Comparison of ENCODE assay signal across 8 mouse cellular contexts in the genomic region with DNA sequence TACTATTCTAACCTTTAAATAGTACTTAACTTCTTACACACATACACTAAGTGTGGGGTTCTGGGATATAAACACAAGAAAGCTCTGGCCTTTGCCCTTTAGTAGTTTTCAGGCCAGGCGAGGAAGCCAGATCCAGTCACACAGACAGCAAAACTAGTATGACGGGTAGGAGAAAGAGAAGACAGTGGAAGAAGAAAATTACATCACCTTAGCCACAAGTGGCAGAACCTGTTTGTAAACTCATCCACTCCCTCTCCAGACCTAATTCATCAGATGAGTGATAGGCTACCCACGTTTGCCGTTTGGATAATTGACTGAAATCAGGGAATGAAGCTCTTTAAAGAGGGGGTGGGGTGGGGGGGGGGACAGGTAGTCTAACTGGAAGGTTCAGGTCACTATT. TPM values are rescaled to one million over a fixed set of nuclear protein-coding genes. Genes with fewer than 3 reads are reported as not detected.
A peak's percentile ranks its signal among the peaks of the same experiment; 100 is the strongest.
DNase-seq lines count a peak whose midpoint lies in the region; ATAC-seq and TF ChIP-seq lines count a peak whose summit lies in the region.

No protein-coding gene starts in this region.

- H3K9ac ChIP-seq in kidney, postnatal 0 days (ENCODE audit: low read depth, low read length) = no peak overlapping the region; the same call in 1 of the 2 replicates
- peak overlapping the region; percentile 94 for H3K9ac ChIP-seq in embryonic facial prominence, embryonic 14.5 days (ENCODE audit: low read depth, low read length)
- H3K9ac ChIP-seq in intestine, embryonic 16.5 days (ENCODE audit: low read depth, low read length) = no peak overlapping the region

- no peaks in the 10 kb centered on the region for H3K36me3 ChIP-seq in kidney, postnatal 0 days (ENCODE audit: insufficient read depth, low read length)
- H3K36me3 ChIP-seq in embryonic facial prominence, embryonic 14.5 days (ENCODE audit: control insufficient read depth, insufficient read depth, low read length) = 0 out of 2 replicates have a peak, but pooled peaks cover 9% of the 10 kb centered on the region
- H3K36me3 ChIP-seq in intestine, embryonic 16.5 days (ENCODE audit: control insufficient read depth, insufficient read depth, low read length) = no peaks in the 10 kb centered on the region

- WGBS in kidney, postnatal 0 days = 13% methylated on average over 4 of the region's 4 CpGs
- 28% methylated on average over 4 of the region's 4 CpGs for WGBS in embryonic facial prominence, embryonic 14.5 days
- 17% methylated on average over 4 of the region's 4 CpGs for WGBS in intestine, embryonic 16.5 days

- H3K4me1 ChIP-seq in kidney, postnatal 0 days (replicated peaks; ENCODE audit: insufficient read depth, low read length) = peaks cover 9% of the 10 kb centered on the region; the same call in 1 of the 2 replicates
- H3K4me1 ChIP-seq in embryonic facial prominence, embryonic 14.5 days (ENCODE audit: control insufficient read depth, insufficient read depth, low read length) = peaks cover 12% of the 10 kb centered on the region
- peaks cover 6% of the 10 kb centered on the region for H3K4me1 ChIP-seq in intestine, embryonic 16.5 days (ENCODE audit: control insufficient read depth, insufficient read depth, low read length)

- TF ChIP-seq CTCF in kidney, postnatal 0 days (IDR thresholded peaks at IDR 0.05; ENCODE audit: low read depth) = no peak

- peak overlapping the region; percentile 96 for H3K4me3 ChIP-seq in kidney, postnatal 0 days (replicated peaks; ENCODE audit: low read depth, low read length)
- H3K4me3 ChIP-seq in embryonic facial prominence, embryonic 14.5 days (ENCODE audit: low read depth, low read length) = peak overlapping the region; percentile 91
- H3K4me3 ChIP-seq in intestine, embryonic 16.5 days (ENCODE audit: low read length) = peak overlapping the region; percentile 89

- no peak for ATAC-seq in kidney, postnatal 0 days (replicated peaks; ENCODE audit: low FRiP score, low read depth)
- ATAC-seq in embryonic facial prominence, embryonic 14.5 days (ENCODE audit: low read depth) = no peak
- peak; percentile 17 for ATAC-seq in intestine, embryonic 16.5 days

- no peaks in the 10 kb centered on the region for H3K9me3 ChIP-seq in kidney, postnatal 0 days (replicated peaks; ENCODE audit: low read length)
- no peaks in the 10 kb centered on the region for H3K9me3 ChIP-seq in embryonic facial prominence, embryonic 14.5 days (ENCODE audit: control insufficient read depth, low read length)
- no peaks in the 10 kb centered on the region for H3K9me3 ChIP-seq in intestine, embryonic 16.5 days (ENCODE audit: control insufficient read depth, low read length)

- H3K4me2 ChIP-seq in kidney, postnatal 0 days (ENCODE audit: low read length) = peak overlapping the region; percentile 77
- peak overlapping the region; percentile 81 for H3K4me2 ChIP-seq in embryonic facial prominence, embryonic 14.5 days (ENCODE audit: low read depth, low read length)
- H3K4me2 ChIP-seq in intestine, embryonic 16.5 days (ENCODE audit: low read depth, low read length) = peak overlapping the region; percentile 62

- no peaks in the 10 kb centered on the region for H3K27me3 ChIP-seq in kidney, postnatal 0 days (ENCODE audit: insufficient read depth, low read length)
- no peaks in the 10 kb centered on the region for H3K27me3 ChIP-seq in embryonic facial prominence, embryonic 14.5 days (replicated peaks; ENCODE audit: control insufficient read depth, insufficient read depth, low read length)
- no peaks in the 10 kb centered on the region for H3K27me3 ChIP-seq in intestine, embryonic 16.5 days (replicated peaks; ENCODE audit: control insufficient read depth, insufficient read depth, low read length)

- no peak overlapping the region for H3K27ac ChIP-seq in kidney, postnatal 0 days
- 0 out of 2 replicates have a peak overlapping the region, but pooled peaks have one; percentile 28 for H3K27ac ChIP-seq in embryonic facial prominence, embryonic 14.5 days (replicated peaks; ENCODE audit: low read depth, low read length)
- H3K27ac ChIP-seq in intestine, embryonic 16.5 days (ENCODE audit: low read length) = no peak overlapping the region

- no peak for DNase-seq in kidney, postnatal 0 days (ENCODE audit: low spot score)
- no peak for DNase-seq in kidney, postnatal 10 days
- DNase-seq in embryonic facial prominence, embryonic 14.5 days (ENCODE audit: low spot score) = peak; percentile 30
- peak; percentile 17 for DNase-seq in naive thymus-derived CD4-positive, alpha-beta T cell, adult 2 months (ENCODE audit: low read depth)
- DNase-seq in adrenal gland, adult 18-20 months (ENCODE audit: low spot score in 2 of 2) = no peak
- DNase-seq in ovary, adult 18-20 months (ENCODE audit: low spot score) = no peak
- no peak for DNase-seq in adrenal gland, adult 2 months

RNA-seq across cellular contexts. Expression of a gene that starts 0.5 kb away (rescaled TPM):
- polyA plus RNA-seq in kidney, postnatal 0 days (2015; fragmentation: Nextera tagmentation; extraction: Ambion mirVana) = 34.2 and 35.3 TPM in 2 replicates
- 62.2 and 69.6 TPM in 2 replicates for polyA plus RNA-seq in embryonic facial prominence, embryonic 14.5 days (2014; fragmentation: Nextera tagmentation; extraction: Ambion mirVana)
- polyA plus RNA-seq in intestine, embryonic 16.5 days (2015; fragmentation: Nextera tagmentation; extraction: Ambion mirVana) = 30.5 and 31.7 TPM in 2 replicates
- 10 to 100 TPM; 71.0 to 86.3 TPM for total RNA-seq in adrenal gland, adult 18-20 months (2021)
- total RNA-seq in adrenal gland, adult 2 months (2021) = 10 to 100 TPM; 46.1 to 73.6 TPM
- polyA plus RNA-seq in adrenal gland, adult 2 months (2012; rRNA removed) = 30.0 and 33.5 TPM in 2 replicates

RNA-seq across cellular contexts. Expression of a gene that starts 1.7 kb away (rescaled TPM):
- polyA plus RNA-seq in kidney, postnatal 0 days (2015; fragmentation: Nextera tagmentation; extraction: Ambion mirVana) = 17.1 and 17.9 TPM in 2 replicates
- 27.2 and 29.4 TPM in 2 replicates for polyA plus RNA-seq in embryonic facial prominence, embryonic 14.5 days (2014; fragmentation: Nextera tagmentation; extraction: Ambion mirVana)
- 18.0 and 20.2 TPM in 2 replicates for polyA plus RNA-seq in intestine, embryonic 16.5 days (2015; fragmentation: Nextera tagmentation; extraction: Ambion mirVana)
- 10 to 100 TPM; 16.3 to 16.9 TPM for total RNA-seq in adrenal gland, adult 18-20 months (2021)
- 10 to 100 TPM; 15.7 to 16.5 TPM for total RNA-seq in adrenal gland, adult 2 months (2021)
- polyA plus RNA-seq in adrenal gland, adult 2 months (2012; rRNA removed) = 4.1 and 5.1 TPM in 2 replicates

Comparison
In these comparisons a context has a peak if more than half of its experiments do, and no peak if none do; other contexts are left out.
1. DNase-seq: peak in embryonic facial prominence, embryonic 14.5 days (single experiment) and naive thymus-derived CD4-positive, alpha-beta T cell, adult 2 months (single experiment); none in kidney, postnatal 0 days (single experiment), kidney, postnatal 10 days (single experiment), adrenal gland, adult 18-20 months (0 of 2), ovary, adult 18-20 months (single experiment) and adrenal gland, adult 2 months (single experiment).
2. Peak in every context shown above with its lines, with median percentiles within 50 percentile points of each other: H3K4me2 ChIP-seq and H3K4me3 ChIP-seq.